Mouse (Mus musculus) embryonic facial prominence, embryonic 11.5 days (tissue): ENCODE results near the gene Rinl. TPM values are rescaled to one million over a fixed set of nuclear protein-coding genes. Genes with fewer than 3 reads are reported as not detected.

Experiments used
- ATAC-seq: fragments of 200-750 bp; cut with Nextera tagmentation; replicated peaks from 2 replicates; pipeline ENCODE4 v1.8.0; 2017; ENCODE audit warnings: low read depth; ENCODE audit not compliant: insufficient number of reproducible peaks, low FRiP score, low TSS enrichment
- DNase-seq: peaks from one replicate; pipeline ENCODE4 v3.0.0-alpha.2; 2015; ENCODE audit warnings: low spot score
- H3K27ac ChIP-seq: fragments of 300-500 bp; sonication (generic); replicated peaks from 2 replicates; pipeline ENCODE4 v1.5.1; 2014; ENCODE audit warnings: mild to moderate bottlenecking, low read depth, low read length, control low read depth
- H3K27me3 ChIP-seq: fragments of 300-500 bp; sonication (generic); 2 replicates; pipeline ENCODE4 v1.6.1; 2014; ENCODE audit warnings: mild to moderate bottlenecking, low read length, moderate library complexity, mixed read lengths; ENCODE audit not compliant: control insufficient read depth, insufficient read depth
- H3K36me3 ChIP-seq: fragments of 300-500 bp; sonication (generic); replicated peaks from 2 replicates; pipeline ENCODE4 v1.6.1; 2014; ENCODE audit warnings: low read depth, mild to moderate bottlenecking, low read length, moderate library complexity, mixed read lengths; ENCODE audit not compliant: control insufficient read depth, insufficient read depth
- H3K4me1 ChIP-seq: fragments of 300-500 bp; sonication (generic); 2 replicates; pipeline ENCODE4 v1.6.1; 2014; ENCODE audit warnings: low read length, mixed read lengths; ENCODE audit not compliant: control insufficient read depth, insufficient read depth
- H3K4me2 ChIP-seq: fragments of 300-500 bp; sonication (generic); 2 replicates; pipeline ENCODE4 v1.6.1; 2014; ENCODE audit warnings: low read depth, mild to moderate bottlenecking, control low read depth, low read length, moderate library complexity
- H3K4me3 ChIP-seq: fragments of 300-500 bp; sonication (generic); 2 replicates; pipeline ENCODE4 v1.5.1; 2014; ENCODE audit warnings: low read depth, low read length, control low read depth
- H3K9ac ChIP-seq: fragments of 300-500 bp; sonication (generic); replicated peaks from 2 replicates; pipeline ENCODE4 v1.6.1; 2014; ENCODE audit warnings: mild to moderate bottlenecking, control low read depth, low read length
- H3K9me3 ChIP-seq: fragments of 300-500 bp; sonication (generic); replicated peaks from 2 replicates; pipeline ENCODE4 v1.6.1; 2016; ENCODE audit warnings: mild to moderate bottlenecking, low read length, inconsistent platforms, mixed read lengths; ENCODE audit not compliant: control insufficient read depth
- WGBS: fragments of 180-500 bp; shearing (Covaris S2); extraction: QIAGEN DNeasy Blood & Tissue Kit; methylation state at CpG from one replicate; pipeline ENCODE4 v1.1.7; 2014; 5-methylcytosine and 5-hydroxymethylcytosine counted together
- polyA plus RNA-seq: library from polyadenylated mRNA; unstranded; fragments of >200 nt; fragmentation: Nextera tagmentation; extraction: Ambion mirVana; gene quantifications from 2 replicates; pipeline ENCODE4 v1.2.1, GENCODE M21; 2014

Gene Rinl
- polyA plus RNA-seq, 1 experiment from 2014 or later, result 2.3 TPM

GRCm38 (mm10) chr7:28758623-28759022, 30.1 kb upstream of the Rinl start:
- Histone ChIP-seq H3K4me2 (no peak overlapping the region), H3K27me3 (peaks cover 5% of the 10 kb centered on the region; the same call in 1 of the 2 replicates), H3K4me3 (no peak overlapping the region), H3K9ac (no peak overlapping the region), H3K36me3 (peaks cover 3% of the 10 kb centered on the region; the same call in 1 of the 2 replicates), H3K9me3 (no peaks in the 10 kb centered on the region), H3K27ac (no peak overlapping the region), H3K4me1 (no peaks in the 10 kb centered on the region)
- 82% methylated on average over 13 of the region's 13 CpGs for WGBS
- ATAC-seq (no peak), DNase-seq (no peak)

GRCm38 (mm10) chr7:28761907-28762306, 26.9 kb upstream of the Rinl start:
- Histone ChIP-seq H3K4me1 (no peaks in the 10 kb centered on the region), H3K27me3 (no peaks in the 10 kb centered on the region), H3K4me2 (no peak overlapping the region), H3K4me3 (no peak overlapping the region), H3K9ac (no peak overlapping the region), H3K9me3 (no peaks in the 10 kb centered on the region), H3K36me3 (peaks cover 3% of the 10 kb centered on the region; the same call in 1 of the 2 replicates), H3K27ac (no peak overlapping the region)
- ATAC-seq, result no peak
- 93% methylated on average over 9 of the region's 9 CpGs for WGBS
- DNase-seq, result no peak

GRCm38 (mm10) chr7:28765211-28765610, 23.6 kb upstream of the Rinl start:
- WGBS, result 86% methylated on average over 6 of the region's 6 CpGs
- no peaks in the 10 kb centered on the region for H3K4me1 ChIP-seq
- no peaks in the 10 kb centered on the region for H3K27me3 ChIP-seq
- DNase-seq (no peak), ATAC-seq (no peak)
- no peak overlapping the region for H3K9ac ChIP-seq
- H3K9me3 ChIP-seq, result no peaks in the 10 kb centered on the region
- H3K36me3 ChIP-seq, result no peaks in the 10 kb centered on the region
- no peak overlapping the region for H3K4me3 ChIP-seq
- 0 out of 2 replicates have a peak overlapping the region, but pooled peaks have one; percentile 1 for H3K4me2 ChIP-seq
- H3K27ac ChIP-seq, result no peak overlapping the region

GRCm38 (mm10) chr7:28766173-28766879, 22.4 kb upstream of the Rinl start, which contains the start of gene Sirt2:
Gene Sirt2 (plus strand): TSS chr7:28766735.
- Histone ChIP-seq H3K9ac (peak within 1 kb of the TSS; percentile 66), H3K4me3 (peak within 1 kb of the TSS; percentile 83), H3K4me1 (no peaks in the 10 kb centered on the region), H3K27ac (no peak within 1 kb of the TSS), H3K36me3 (no peaks in the 10 kb centered on the region), H3K9me3 (no peaks in the 10 kb centered on the region), H3K4me2 (peak within 1 kb of the TSS; percentile 54), H3K27me3 (no peaks in the 10 kb centered on the region)
- under 1% methylated on average over 45 of the region's 45 CpGs for whole genome bisulfite sequencing
- ATAC-seq (peak; percentile 97), DNase-seq (peak; percentile 99)

- no peak for DNase-seq
- WGBS, result 5% methylated on average over 14 of the region's 14 CpGs
- Histone ChIP-seq H3K4me1 (no peaks in the 10 kb centered on the region), H3K27ac (no peak overlapping the region), H3K4me2 (peak overlapping the region; percentile 54), H3K4me3 (peak overlapping the region; percentile 83), H3K27me3 (no peaks in the 10 kb centered on the region), H3K36me3 (no peaks in the 10 kb centered on the region), H3K9ac (peak overlapping the region; percentile 66), H3K9me3 (no peaks in the 10 kb centered on the region)
- ATAC-seq, result 0 out of 2 replicates have a peak, but pooled peaks have one; percentile 4
Measured at GRCm38 (mm10) chr7:28766910-28767309, 21.9 kb upstream of the Rinl start.

GRCm38 (mm10) chr7:28767462-28767965, 21.3 kb upstream of the Rinl start, which contains the start of gene Nfkbib:
Gene Nfkbib (minus strand): TSS chr7:28767512.
- no peaks in the 10 kb centered on the region for H3K9me3 ChIP-seq
- no peak within 1 kb of the TSS for H3K27ac ChIP-seq
- no peaks in the 10 kb centered on the region for H3K27me3 ChIP-seq
- H3K4me1 ChIP-seq, result no peaks in the 10 kb centered on the region
- no peak for ATAC-seq
- peak within 1 kb of the TSS; percentile 83 for H3K4me3 ChIP-seq
- peak within 1 kb of the TSS; percentile 66 for H3K9ac ChIP-seq
- no peak for DNase-seq
- WGBS, result 60% methylated on average over 7 of the region's 7 CpGs
- H3K36me3 ChIP-seq, result no peaks in the 10 kb centered on the region
- peak within 1 kb of the TSS; percentile 54 for H3K4me2 ChIP-seq

GRCm38 (mm10) chr7:28769414-28769958, 19.3 kb upstream of the Rinl start:
- no peak overlapping the region for H3K9ac ChIP-seq
- H3K4me3 ChIP-seq, result no peak overlapping the region

GRCm38 (mm10) chr7:28770309-28770708, 18.5 kb upstream of the Rinl start:
- H3K9me3 ChIP-seq, result no peaks in the 10 kb centered on the region
- H3K27me3 ChIP-seq, result no peaks in the 10 kb centered on the region
- H3K4me3 ChIP-seq, result no peak overlapping the region
- H3K4me1 ChIP-seq, result no peaks in the 10 kb centered on the region
- ATAC-seq (no peak), DNase-seq (no peak)
- no peak overlapping the region for H3K4me2 ChIP-seq
- H3K9ac ChIP-seq, result no peak overlapping the region
- WGBS, result 92% methylated on average over 3 of the region's 3 CpGs
- no peak overlapping the region for H3K27ac ChIP-seq
- H3K36me3 ChIP-seq, result no peaks in the 10 kb centered on the region

More at GRCm38 (mm10) chr7:28769414-28769958, 19.3 kb upstream of the Rinl start:
- no peaks in the 10 kb centered on the region for H3K9me3 ChIP-seq
- H3K36me3 ChIP-seq, result no peaks in the 10 kb centered on the region
- H3K27ac ChIP-seq, result no peak overlapping the region
- H3K4me1 ChIP-seq, result no peaks in the 10 kb centered on the region
- WGBS, result 91% methylated on average over 9 of the region's 9 CpGs
- ATAC-seq, result no peak
- DNase-seq, result no peak
- H3K4me2 ChIP-seq, result no peak overlapping the region
- no peaks in the 10 kb centered on the region for H3K27me3 ChIP-seq
